Mouse (Mus musculus): ENCODE data around the gene Il1rl2. TPM values are rescaled to one million over a fixed set of nuclear protein-coding genes. Genes with fewer than 3 reads are reported as not detected.

Il1rl2 gene
- polyA plus RNA-seq, 1 experiment from 2014 or later: 0.90 TPM

- Histone ChIP-seq H3K4me1 (ENCODE audit: insufficient read depth) (peaks cover 8% of the 10 kb centered on the region), H3K36me3 (replicated peaks; ENCODE audit: insufficient read depth, low read length) (no peaks in the 10 kb centered on the region), H3K9me3 (ENCODE audit: low read length) (no peaks in the 10 kb centered on the region), H3K27me3 (ENCODE audit: insufficient read depth, low read length) (no peaks in the 10 kb centered on the region), H3K4me2 (ENCODE audit: low read depth, low read length) (no peak overlapping the region), H3K4me3 (ENCODE audit: low read depth, low read length) (no peak overlapping the region), H3K9ac (replicated peaks) (no peak overlapping the region), H3K27ac (ENCODE audit: low read depth) (no peak overlapping the region)
- 47% methylated on average over 7 of the region's 7 CpGs for WGBS (ENCODE audit: insufficient replicate concordance)
- TF ChIP-seq CTCF (IDR thresholded peaks at IDR 0.05; ENCODE audit: low read depth) (no peak), EP300 (IDR thresholded peaks at IDR 0.05; ENCODE audit: low read depth) (no peak)
- ATAC-seq (no peak), DNase-seq (no peak)
Measured at GRCm38 (mm10) chr1:40414863-40415656, 90.7 kb downstream of the Il1rl2 start.

- H3K9ac ChIP-seq (replicated peaks): no peak overlapping the region
- 75% methylated on average over 2 of the region's 2 CpGs for WGBS (ENCODE audit: insufficient replicate concordance)
- ATAC-seq: no peak
- H3K4me1 ChIP-seq (ENCODE audit: insufficient read depth): peaks cover 8% of the 10 kb centered on the region
- no peak overlapping the region for H3K4me2 ChIP-seq (ENCODE audit: low read depth, low read length)
- DNase-seq: no peak
- H3K27me3 ChIP-seq (ENCODE audit: insufficient read depth, low read length): no peaks in the 10 kb centered on the region
- no peak for TF ChIP-seq CTCF (IDR thresholded peaks at IDR 0.05; ENCODE audit: low read depth)
- no peak for TF ChIP-seq EP300 (IDR thresholded peaks at IDR 0.05; ENCODE audit: low read depth)
- no peak overlapping the region for H3K27ac ChIP-seq (ENCODE audit: low read depth)
- H3K36me3 ChIP-seq (replicated peaks; ENCODE audit: insufficient read depth, low read length): no peaks in the 10 kb centered on the region
- no peaks in the 10 kb centered on the region for H3K9me3 ChIP-seq (ENCODE audit: low read length)
- H3K4me3 ChIP-seq (ENCODE audit: low read depth, low read length): no peak overlapping the region
Measured at GRCm38 (mm10) chr1:40417034-40417433, 92.6 kb downstream of the Il1rl2 start.

Other genes with a start within 250 kb of the Il1rl2 start
- gene Il1r1, start 99.5 kb upstream of the Il1rl2 start, polyA plus RNA-seq (2015; fragmentation: Nextera tagmentation; extraction: Ambion mirVana): 12.7 and 15.1 TPM in 2 replicates
- 0.89 and 1.4 TPM in 2 replicates for gene Il1rl1, start 105.0 kb downstream of the Il1rl2 start, polyA plus RNA-seq (2015; fragmentation: Nextera tagmentation; extraction: Ambion mirVana)
- 0.44 and 0.62 TPM in 2 replicates for gene Il18r1, start 140.9 kb downstream of the Il1rl2 start, polyA plus RNA-seq (2015; fragmentation: Nextera tagmentation; extraction: Ambion mirVana)
- 1.6 and 1.7 TPM in 2 replicates for gene Il18rap, start 190.8 kb downstream of the Il1rl2 start, polyA plus RNA-seq (2015; fragmentation: Nextera tagmentation; extraction: Ambion mirVana)

Data from liver, postnatal 0 days (tissue).